Mouse (Mus musculus): Measurements from ENCODE around the gene Xkr7. TPM values are rescaled to one million over a fixed set of nuclear protein-coding genes. Genes with fewer than 3 reads are reported as not detected.

The Xkr7 gene
- not detected in 2 replicates for total RNA-seq (2014; rRNA removed)
- not detected in 2 replicates for polyA plus RNA-seq (2012; rRNA removed)

DNA sequence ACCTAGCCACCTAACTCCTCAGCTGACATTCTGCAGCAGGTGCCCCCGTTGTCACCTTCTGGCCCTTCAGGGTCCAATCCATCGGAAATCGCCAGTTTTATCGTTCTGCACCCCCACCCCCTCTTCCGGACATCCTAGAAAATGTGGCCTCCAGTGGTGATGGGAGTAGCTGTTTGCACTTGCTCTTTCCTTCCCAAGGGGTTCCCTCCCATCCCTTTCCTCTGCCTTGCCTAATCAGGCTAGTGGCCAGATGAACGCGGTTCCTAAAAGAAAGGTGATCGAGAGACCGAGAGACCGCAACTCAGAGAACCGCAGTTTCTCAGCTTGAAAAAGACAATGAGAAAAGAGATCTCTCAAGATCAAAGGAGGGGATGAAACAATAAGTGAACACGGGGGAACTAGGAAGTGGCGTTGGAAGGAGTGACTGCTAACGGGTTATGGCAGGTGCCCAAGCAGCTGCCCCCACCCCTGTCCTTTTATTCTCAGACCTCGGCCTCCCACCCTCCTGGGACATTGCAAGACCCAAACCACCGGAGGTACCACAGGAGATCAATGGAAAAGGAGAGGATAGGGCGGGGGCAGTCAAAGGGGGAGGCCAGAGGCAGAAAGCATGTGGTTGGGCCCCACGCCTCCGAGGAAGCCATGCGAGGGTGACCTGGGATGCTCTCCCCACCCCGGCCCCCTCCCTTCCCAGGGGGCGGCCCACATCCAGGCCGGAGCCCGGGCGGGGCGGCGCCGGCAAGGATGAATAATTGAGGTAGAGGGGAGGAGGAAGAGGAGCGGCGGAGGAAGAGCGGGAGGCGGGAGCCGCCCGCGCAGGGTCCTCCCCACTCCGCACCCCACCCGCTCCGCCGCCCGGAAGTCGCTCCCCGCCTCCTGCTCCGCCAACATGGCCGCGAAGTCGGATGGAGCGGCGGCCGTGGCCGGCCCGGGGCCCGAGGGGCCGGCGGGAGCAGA is at the start of gene Xkr7:
Gene Xkr7 (plus strand): TSS at position 727 of the 957 bp plus-strand sequence.
- 6% methylated on average over 41 of the region's 54 CpGs for WGBS
- H3K27ac ChIP-seq (replicated peaks; ENCODE audit: insufficient read depth, low read depth, low read length), result no peak within 1 kb of the TSS
- TF ChIP-seq POLR2A (IDR thresholded peaks at IDR 0.05; ENCODE audit: extremely low read depth, insufficient read depth, low read length) (no peak), CTCF (IDR thresholded peaks at IDR 0.05; ENCODE audit: low read depth, low read length) (no peak)
- no peaks in the 10 kb centered on the region for H3K36me3 ChIP-seq (ENCODE audit: control insufficient read depth, insufficient read depth, low read length)
- peaks cover 15% of the 10 kb centered on the region for H3K27me3 ChIP-seq (ENCODE audit: control insufficient read depth, insufficient read depth, low read length)
- no peaks in the 10 kb centered on the region for H3K79me2 ChIP-seq (ENCODE audit: control insufficient read depth, insufficient read depth, low read length)
- no peaks in the 10 kb centered on the region for H3K4me1 ChIP-seq (ENCODE audit: control insufficient read depth, insufficient read depth, low read length)
- H3K4me3 ChIP-seq (ENCODE audit: insufficient read depth, low read depth, low read length), result no peak within 1 kb of the TSS
- H3K9ac ChIP-seq (ENCODE audit: low read depth, low read length), result no peak within 1 kb of the TSS
- DNase-seq (ENCODE audit: extremely low read depth, low read depth, low spot score), result no peak

- Histone ChIP-seq H3K36me3 (ENCODE audit: control insufficient read depth, insufficient read depth, low read length) (no peaks in the 10 kb centered on the region), H3K9ac (ENCODE audit: low read depth, low read length) (no peak overlapping the region), H3K27ac (replicated peaks; ENCODE audit: insufficient read depth, low read depth, low read length) (no peak overlapping the region), H3K27me3 (ENCODE audit: control insufficient read depth, insufficient read depth, low read length) (no peaks in the 10 kb centered on the region), H3K4me1 (ENCODE audit: control insufficient read depth, insufficient read depth, low read length) (no peaks in the 10 kb centered on the region), H3K4me3 (ENCODE audit: insufficient read depth, low read depth, low read length) (no peak overlapping the region), H3K79me2 (ENCODE audit: control insufficient read depth, insufficient read depth, low read length) (no peaks in the 10 kb centered on the region)
- TF ChIP-seq CTCF (IDR thresholded peaks at IDR 0.05; ENCODE audit: low read depth, low read length), result no peak
- no peak for TF ChIP-seq POLR2A (IDR thresholded peaks at IDR 0.05; ENCODE audit: extremely low read depth, insufficient read depth, low read length)
- WGBS, result 78% methylated on average over 1 of the region's 1 CpGs
- DNase-seq (ENCODE audit: extremely low read depth, low read depth, low spot score), result no peak
Measured at GRCm38 (mm10) chr2:152985582-152985981, 46.1 kb upstream of the Xkr7 start.

DNA sequence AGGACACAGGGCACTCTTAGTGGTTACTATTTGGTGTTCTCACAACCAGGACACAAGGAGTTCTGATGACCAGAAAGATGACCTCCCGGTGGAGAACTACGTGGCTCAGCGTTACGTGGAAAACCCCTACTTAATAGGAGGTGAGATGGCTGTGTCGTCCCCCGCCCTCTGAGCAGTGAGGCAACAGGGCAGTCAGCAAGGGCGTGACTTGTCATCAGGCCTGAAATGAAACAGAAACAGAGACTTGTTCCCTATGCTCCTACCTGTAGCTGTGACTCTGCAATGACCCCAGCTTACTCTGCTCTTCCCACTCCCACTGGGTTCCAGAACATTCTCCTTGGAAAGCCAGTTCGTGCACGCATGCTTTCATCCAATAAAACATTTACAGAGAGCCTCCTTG is 40.1 kb upstream of the Xkr7 start:
- Histone ChIP-seq H3K27ac (replicated peaks; ENCODE audit: insufficient read depth, low read depth, low read length) (no peak overlapping the region), H3K79me2 (ENCODE audit: control insufficient read depth, insufficient read depth, low read length) (no peaks in the 10 kb centered on the region), H3K27me3 (ENCODE audit: control insufficient read depth, insufficient read depth, low read length) (no peaks in the 10 kb centered on the region), H3K4me3 (ENCODE audit: insufficient read depth, low read depth, low read length) (no peak overlapping the region), H3K36me3 (ENCODE audit: control insufficient read depth, insufficient read depth, low read length) (no peaks in the 10 kb centered on the region), H3K4me1 (ENCODE audit: control insufficient read depth, insufficient read depth, low read length) (no peaks in the 10 kb centered on the region), H3K9ac (ENCODE audit: low read depth, low read length) (no peak overlapping the region)
- TF ChIP-seq POLR2A (IDR thresholded peaks at IDR 0.05; ENCODE audit: extremely low read depth, insufficient read depth, low read length), result no peak
- TF ChIP-seq CTCF (IDR thresholded peaks at IDR 0.05; ENCODE audit: low read depth, low read length), result no peak
- DNase-seq (ENCODE audit: extremely low read depth, low read depth, low spot score), result no peak
- 83% methylated on average over 9 of the region's 9 CpGs for WGBS

DNA sequence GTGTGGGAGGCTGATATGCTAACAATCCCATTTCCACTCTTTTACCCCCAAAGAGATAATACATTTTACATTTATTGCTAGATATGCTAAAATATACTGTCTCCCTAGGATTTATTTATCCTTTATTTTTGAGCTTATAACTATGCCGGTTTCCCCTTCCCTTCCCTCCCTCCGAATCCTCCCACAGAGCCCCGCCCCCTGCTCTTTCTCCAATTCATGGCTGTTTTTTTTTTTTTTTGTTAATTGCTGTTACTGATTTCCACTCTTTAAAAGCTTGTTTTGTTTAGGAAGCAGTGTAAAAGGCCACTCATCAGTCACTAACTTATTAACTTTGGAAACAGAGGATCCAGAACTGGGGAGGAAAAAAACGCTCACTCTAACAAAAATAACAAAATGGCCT is 34.6 kb upstream of the Xkr7 start:
- DNase-seq (ENCODE audit: extremely low read depth, low read depth, low spot score), result no peak
- Histone ChIP-seq H3K4me1 (ENCODE audit: control insufficient read depth, insufficient read depth, low read length) (no peaks in the 10 kb centered on the region), H3K79me2 (ENCODE audit: control insufficient read depth, insufficient read depth, low read length) (no peaks in the 10 kb centered on the region), H3K27ac (replicated peaks; ENCODE audit: insufficient read depth, low read depth, low read length) (no peak overlapping the region), H3K4me3 (ENCODE audit: insufficient read depth, low read depth, low read length) (no peak overlapping the region), H3K27me3 (ENCODE audit: control insufficient read depth, insufficient read depth, low read length) (no peaks in the 10 kb centered on the region), H3K9ac (ENCODE audit: low read depth, low read length) (no peak overlapping the region), H3K36me3 (ENCODE audit: control insufficient read depth, insufficient read depth, low read length) (no peaks in the 10 kb centered on the region)
- WGBS, result 65% methylated on average over 4 of the region's 4 CpGs
- TF ChIP-seq POLR2A (IDR thresholded peaks at IDR 0.05; ENCODE audit: extremely low read depth, insufficient read depth, low read length) (no peak), CTCF (IDR thresholded peaks at IDR 0.05; ENCODE audit: low read depth, low read length) (no peak)

DNA sequence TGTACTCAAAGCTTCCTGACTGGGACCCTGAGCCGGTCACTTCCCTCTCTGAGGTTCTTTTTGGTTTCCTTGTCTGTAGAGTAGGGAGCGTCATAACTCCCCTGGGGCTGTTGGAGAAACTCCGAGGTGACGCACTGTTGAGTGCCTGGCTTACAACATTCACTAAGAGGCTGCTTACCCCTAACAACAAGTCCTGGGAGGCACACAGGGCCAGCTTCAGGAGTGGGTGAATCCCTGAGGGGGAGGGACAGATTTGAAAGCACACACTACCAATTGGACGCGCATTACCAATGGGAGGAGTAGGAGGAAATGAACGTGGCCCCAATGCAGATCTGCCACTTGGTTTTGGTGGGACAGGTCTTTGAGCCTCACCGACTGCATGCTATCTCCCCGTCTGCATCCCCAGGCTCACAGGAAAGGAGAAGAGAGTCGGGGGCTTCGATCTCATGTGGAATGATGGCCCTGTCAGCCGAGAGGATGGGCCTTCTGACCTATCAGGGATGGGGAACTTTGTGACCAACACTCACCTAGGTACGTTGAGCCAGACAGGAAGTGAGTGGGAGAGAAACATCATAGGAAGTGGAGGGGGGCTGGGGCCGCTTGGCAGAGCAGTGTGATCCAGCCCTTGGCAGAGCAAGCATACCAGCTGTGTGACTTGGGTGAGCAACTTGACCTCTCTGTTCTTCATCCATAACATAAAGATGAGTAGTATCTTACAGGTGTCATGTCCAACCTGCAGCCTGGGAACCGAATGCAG is 29.0 kb upstream of the Xkr7 start:
- Histone ChIP-seq H3K79me2 (ENCODE audit: control insufficient read depth, insufficient read depth, low read length) (no peaks in the 10 kb centered on the region), H3K4me1 (ENCODE audit: control insufficient read depth, insufficient read depth, low read length) (no peaks in the 10 kb centered on the region), H3K9ac (ENCODE audit: low read depth, low read length) (no peak overlapping the region), H3K4me3 (ENCODE audit: insufficient read depth, low read depth, low read length) (no peak overlapping the region), H3K27ac (replicated peaks; ENCODE audit: insufficient read depth, low read depth, low read length) (no peak overlapping the region), H3K27me3 (ENCODE audit: control insufficient read depth, insufficient read depth, low read length) (no peaks in the 10 kb centered on the region), H3K36me3 (ENCODE audit: control insufficient read depth, insufficient read depth, low read length) (no peaks in the 10 kb centered on the region)
- DNase-seq (ENCODE audit: extremely low read depth, low read depth, low spot score), result no peak
- 72% methylated on average over 15 of the region's 15 CpGs for WGBS
- no peak for TF ChIP-seq POLR2A (IDR thresholded peaks at IDR 0.05; ENCODE audit: extremely low read depth, insufficient read depth, low read length)
- TF ChIP-seq CTCF (IDR thresholded peaks at IDR 0.05; ENCODE audit: low read depth, low read length), result no peak
